Mouse (Mus musculus): ENCODE measurements around the gene Rnf130. TPM values are rescaled to one million over a fixed set of nuclear protein-coding genes. Genes with fewer than 3 reads are reported as not detected.

Rnf130 gene
- 32.8 and 36.0 TPM in 2 replicates for polyA plus RNA-seq (2016; fragmentation: Nextera tagmentation; extraction: Ambion mirVana)

GRCm38 (mm10) chr11:50024833-50025720 lies at the start of gene Rnf130:
Rnf130 (plus strand) TSS chr11:50025346.
- H3K4me1 ChIP-seq (replicated peaks) = peaks cover 15% of the 10 kb centered on the region
- no peaks in the 10 kb centered on the region for H3K36me3 ChIP-seq
- ATAC-seq (ENCODE audit: insufficient number of reproducible peaks, low FRiP score) = peak; percentile 88
- peaks cover 18% of the 10 kb centered on the region for H3K27me3 ChIP-seq (replicated peaks)
- H3K27ac ChIP-seq (ENCODE audit: poor library complexity, severe bottlenecking) = peak within 1 kb of the TSS; percentile 80
- H3K9me3 ChIP-seq (replicated peaks) = no peaks in the 10 kb centered on the region
- H3K4me2 ChIP-seq = peak within 1 kb of the TSS; percentile 94
- peak within 1 kb of the TSS; percentile 93 for H3K4me3 ChIP-seq
- H3K9ac ChIP-seq = peak within 1 kb of the TSS; percentile 97
- 7% methylated on average over 129 of the region's 129 CpGs for WGBS

GRCm38 (mm10) chr11:49977963-49978568 lies 47.1 kb upstream of the Rnf130 start:
- peaks cover 23% of the 10 kb centered on the region for H3K4me1 ChIP-seq (replicated peaks)
- no peak overlapping the region for H3K27ac ChIP-seq (ENCODE audit: poor library complexity, severe bottlenecking)
- no peak overlapping the region for H3K4me2 ChIP-seq
- H3K36me3 ChIP-seq = no peaks in the 10 kb centered on the region
- no peak overlapping the region for H3K9ac ChIP-seq
- H3K27me3 ChIP-seq (replicated peaks) = no peaks in the 10 kb centered on the region
- 0 out of 2 replicates have a peak, but pooled peaks cover 9% of the 10 kb centered on the region for H3K9me3 ChIP-seq (replicated peaks)
- ATAC-seq (ENCODE audit: insufficient number of reproducible peaks, low FRiP score) = no peak
- 84% methylated on average over 10 of the region's 10 CpGs for WGBS
- no peak overlapping the region for H3K4me3 ChIP-seq

- no peaks in the 10 kb centered on the region for H3K27me3 ChIP-seq (replicated peaks)
- 86% methylated on average over 8 of the region's 8 CpGs for WGBS
- no peak overlapping the region for H3K4me3 ChIP-seq
- peaks cover 27% of the 10 kb centered on the region for H3K4me1 ChIP-seq (replicated peaks)
- H3K4me2 ChIP-seq = no peak overlapping the region
- H3K36me3 ChIP-seq = no peaks in the 10 kb centered on the region
- H3K9me3 ChIP-seq (replicated peaks) = 0 out of 2 replicates have a peak, but pooled peaks cover 4% of the 10 kb centered on the region
- no peak for ATAC-seq (ENCODE audit: insufficient number of reproducible peaks, low FRiP score)
- no peak overlapping the region for H3K27ac ChIP-seq (ENCODE audit: poor library complexity, severe bottlenecking)
- H3K9ac ChIP-seq = no peak overlapping the region
Observed at GRCm38 (mm10) chr11:49978935-49979334, 46.2 kb upstream of the Rnf130 start.

GRCm38 (mm10) chr11:49980681-49981235 lies 44.4 kb upstream of the Rnf130 start:
- H3K4me3 ChIP-seq = no peak overlapping the region
- no peak overlapping the region for H3K9ac ChIP-seq
- no peaks in the 10 kb centered on the region for H3K27me3 ChIP-seq (replicated peaks)
- 48% methylated on average over 6 of the region's 6 CpGs for WGBS
- peak overlapping the region; percentile 26; the same call in 1 of the 2 replicates for H3K27ac ChIP-seq (ENCODE audit: poor library complexity, severe bottlenecking)
- no peak overlapping the region for H3K4me2 ChIP-seq
- no peaks in the 10 kb centered on the region for H3K36me3 ChIP-seq
- H3K4me1 ChIP-seq (replicated peaks) = peaks cover 27% of the 10 kb centered on the region
- no peak for ATAC-seq (ENCODE audit: insufficient number of reproducible peaks, low FRiP score)
- no peaks in the 10 kb centered on the region for H3K9me3 ChIP-seq (replicated peaks)

GRCm38 (mm10) chr11:49981321-49981963 lies 43.7 kb upstream of the Rnf130 start:
- Histone ChIP-seq H3K27me3 (replicated peaks) (no peaks in the 10 kb centered on the region), H3K4me1 (replicated peaks) (peaks cover 27% of the 10 kb centered on the region), H3K4me3 (no peak overlapping the region), H3K9ac (no peak overlapping the region), H3K27ac (ENCODE audit: poor library complexity, severe bottlenecking) (peak overlapping the region; percentile 26; the same call in 1 of the 2 replicates), H3K4me2 (no peak overlapping the region), H3K9me3 (replicated peaks) (no peaks in the 10 kb centered on the region), H3K36me3 (no peaks in the 10 kb centered on the region)
- WGBS = 22% methylated on average over 7 of the region's 7 CpGs
- peak; percentile 46; the same call in 1 of the 2 replicates for ATAC-seq (ENCODE audit: insufficient number of reproducible peaks, low FRiP score)

GRCm38 (mm10) chr11:49982094-49982493 lies 43.1 kb upstream of the Rnf130 start:
- no peaks in the 10 kb centered on the region for H3K9me3 ChIP-seq (replicated peaks)
- H3K36me3 ChIP-seq = no peaks in the 10 kb centered on the region
- no peak for ATAC-seq (ENCODE audit: insufficient number of reproducible peaks, low FRiP score)
- no peak overlapping the region for H3K27ac ChIP-seq (ENCODE audit: poor library complexity, severe bottlenecking)
- H3K4me1 ChIP-seq (replicated peaks) = peaks cover 27% of the 10 kb centered on the region
- no peaks in the 10 kb centered on the region for H3K27me3 ChIP-seq (replicated peaks)
- H3K4me2 ChIP-seq = no peak overlapping the region
- no peak overlapping the region for H3K4me3 ChIP-seq
- no peak overlapping the region for H3K9ac ChIP-seq
- WGBS = 67% methylated on average over 4 of the region's 4 CpGs

GRCm38 (mm10) chr11:49982881-49983280 lies 42.3 kb upstream of the Rnf130 start:
- Histone ChIP-seq H3K9me3 (replicated peaks) (no peaks in the 10 kb centered on the region), H3K4me2 (no peak overlapping the region), H3K4me3 (no peak overlapping the region), H3K9ac (no peak overlapping the region), H3K27ac (ENCODE audit: poor library complexity, severe bottlenecking) (no peak overlapping the region), H3K4me1 (replicated peaks) (peaks cover 27% of the 10 kb centered on the region), H3K27me3 (replicated peaks) (no peaks in the 10 kb centered on the region), H3K36me3 (no peaks in the 10 kb centered on the region)
- WGBS = 48% methylated on average over 4 of the region's 4 CpGs
- ATAC-seq (ENCODE audit: insufficient number of reproducible peaks, low FRiP score) = no peak

GRCm38 (mm10) chr11:49983875-49984552 lies 41.1 kb upstream of the Rnf130 start:
- peaks cover 27% of the 10 kb centered on the region for H3K4me1 ChIP-seq (replicated peaks)
- H3K4me3 ChIP-seq = no peak overlapping the region
- H3K9me3 ChIP-seq (replicated peaks) = no peaks in the 10 kb centered on the region
- ATAC-seq (ENCODE audit: insufficient number of reproducible peaks, low FRiP score) = no peak
- H3K36me3 ChIP-seq = no peaks in the 10 kb centered on the region
- H3K4me2 ChIP-seq = no peak overlapping the region
- H3K27me3 ChIP-seq (replicated peaks) = no peaks in the 10 kb centered on the region
- WGBS = 84% methylated on average over 4 of the region's 4 CpGs
- H3K27ac ChIP-seq (ENCODE audit: poor library complexity, severe bottlenecking) = no peak overlapping the region
- H3K9ac ChIP-seq = no peak overlapping the region

GRCm38 (mm10) chr11:49985009-49985408 lies 40.1 kb upstream of the Rnf130 start:
- no peak overlapping the region for H3K4me2 ChIP-seq
- no peak overlapping the region for H3K9ac ChIP-seq
- WGBS = 72% methylated on average over 4 of the region's 4 CpGs
- H3K4me1 ChIP-seq (replicated peaks) = peaks cover 27% of the 10 kb centered on the region
- no peak overlapping the region for H3K27ac ChIP-seq (ENCODE audit: poor library complexity, severe bottlenecking)
- H3K27me3 ChIP-seq (replicated peaks) = no peaks in the 10 kb centered on the region
- ATAC-seq (ENCODE audit: insufficient number of reproducible peaks, low FRiP score) = no peak
- no peak overlapping the region for H3K4me3 ChIP-seq
- no peaks in the 10 kb centered on the region for H3K36me3 ChIP-seq
- H3K9me3 ChIP-seq (replicated peaks) = no peaks in the 10 kb centered on the region

- ATAC-seq (ENCODE audit: insufficient number of reproducible peaks, low FRiP score) = peak; percentile 66; the same call in 1 of the 2 replicates
- Histone ChIP-seq H3K4me1 (replicated peaks) (peaks cover 15% of the 10 kb centered on the region), H3K36me3 (no peaks in the 10 kb centered on the region), H3K4me2 (no peak overlapping the region), H3K4me3 (no peak overlapping the region), H3K9ac (no peak overlapping the region), H3K9me3 (replicated peaks) (no peaks in the 10 kb centered on the region), H3K27ac (ENCODE audit: poor library complexity, severe bottlenecking) (no peak overlapping the region), H3K27me3 (replicated peaks) (no peaks in the 10 kb centered on the region)
- 24% methylated on average over 10 of the region's 10 CpGs for WGBS
Observed at GRCm38 (mm10) chr11:49986277-49987036, 38.7 kb upstream of the Rnf130 start.

Measured in heart, embryonic 12.5 days (tissue).